In the genomic region with DNA sequence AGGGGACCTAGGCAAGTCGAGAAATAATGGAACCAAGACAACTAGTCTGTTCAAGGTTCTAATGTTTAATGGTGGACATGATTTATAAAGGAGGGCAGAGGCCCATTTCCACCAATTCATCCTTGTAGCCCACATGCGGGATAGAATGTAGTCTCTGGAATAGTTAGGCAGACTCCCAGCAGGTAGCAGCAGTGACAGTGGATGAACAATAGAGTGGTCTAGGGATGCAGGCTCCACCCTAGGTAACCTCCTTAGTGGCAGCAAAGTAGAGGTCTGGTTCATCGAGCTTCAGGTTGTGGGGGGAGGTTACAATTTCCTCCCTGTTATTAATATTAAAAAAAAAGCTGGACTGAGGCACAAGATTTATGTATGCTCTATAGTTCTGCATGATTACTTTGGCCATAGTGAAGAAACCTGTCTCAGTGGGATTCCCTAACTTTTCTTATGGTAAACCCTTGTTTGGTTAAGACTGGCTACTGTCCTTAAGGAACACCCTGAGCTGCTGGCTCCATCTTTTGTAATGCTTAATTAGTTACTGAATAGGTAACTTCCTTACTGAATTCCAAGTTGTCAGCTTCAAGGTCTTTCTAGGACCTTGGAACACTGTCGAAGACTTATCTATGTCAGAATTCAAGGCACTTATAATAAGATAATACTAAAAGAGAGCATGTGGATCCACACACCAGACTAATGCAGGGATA, we compare ENCODE assay signal across 24 mouse cellular contexts. TPM values are rescaled to one million over a fixed set of nuclear protein-coding genes. Genes with fewer than 3 reads are reported as not detected.
"Had no signal": no experiment of that assay in that cellular context is flagged by ENCODE, and none has a peak within 500 bp of the region (broad histone marks: within the 10 kb centered on the region; RNA-seq: fewer than 3 reads in every experiment).

No protein-coding gene starts in this region.

- H3K36me3 ChIP-seq: limb, embryonic 12.5 days; limb, embryonic 15.5 days; midbrain, embryonic 12.5 days; midbrain, embryonic 15.5 days; neural tube, embryonic 12.5 days; neural tube, embryonic 15.5 days had no signal

- H3K4me3 ChIP-seq: layer of hippocampus, adult 2 months; limb, embryonic 12.5 days; limb, embryonic 15.5 days; midbrain, embryonic 12.5 days; midbrain, embryonic 15.5 days; neural tube, embryonic 12.5 days; neural tube, embryonic 15.5 days had no signal

- H3K9ac ChIP-seq: limb, embryonic 12.5 days; limb, embryonic 15.5 days; liver, embryonic 14.5 days; liver, postnatal 0 days; lung, embryonic 14.5 days; midbrain, embryonic 12.5 days; midbrain, embryonic 15.5 days; neural tube, embryonic 12.5 days; neural tube, embryonic 15.5 days had no signal

- H3K4me1 ChIP-seq: limb, embryonic 12.5 days; limb, embryonic 15.5 days; midbrain, embryonic 12.5 days; midbrain, embryonic 15.5 days; neural tube, embryonic 12.5 days; neural tube, embryonic 15.5 days had no signal

- H3K9me3 ChIP-seq: limb, embryonic 12.5 days; limb, embryonic 15.5 days; midbrain, embryonic 12.5 days; midbrain, embryonic 15.5 days; neural tube, embryonic 12.5 days; neural tube, embryonic 15.5 days had no signal

- DNase-seq: left cerebral cortex, postnatal 4 days; liver, postnatal 0 days; lung, embryonic 14.5 days; right cerebral cortex, adult 18-20 months; right cerebral cortex, postnatal 14 days; right cerebral cortex, postnatal 4 days; thymus, adult 2 months; thymus, postnatal 14 days; thymus, postnatal 4 days had no signal

- H3K27ac ChIP-seq: layer of hippocampus, adult 2 months; limb, embryonic 12.5 days; limb, embryonic 15.5 days; liver, embryonic 14.5 days; macrophage; midbrain, embryonic 12.5 days; midbrain, embryonic 15.5 days; neural tube, embryonic 12.5 days; neural tube, embryonic 15.5 days; stomach, postnatal 0 days had no signal

- H3K27me3 ChIP-seq: limb, embryonic 12.5 days; limb, embryonic 15.5 days; midbrain, embryonic 12.5 days; midbrain, embryonic 15.5 days; neural tube, embryonic 12.5 days; neural tube, embryonic 15.5 days had no signal

RNA-seq across cellular contexts. Expression of a gene that starts 5.4 kb away (rescaled TPM):
- polyA plus RNA-seq: large intestine, adult 2 months; limb, embryonic 12.5 days; limb, embryonic 15.5 days; liver, embryonic 11.5 days; lung, embryonic 14.5 days; lung, postnatal 0 days; macrophage; midbrain, embryonic 12.5 days; midbrain, embryonic 15.5 days; neural tube, embryonic 12.5 days; neural tube, embryonic 15.5 days; stomach, embryonic 14.5 days had no signal

RNA-seq across cellular contexts. Expression of a gene that starts 39.9 kb away (rescaled TPM):
- polyA plus RNA-seq: large intestine, adult 2 months; limb, embryonic 12.5 days; limb, embryonic 15.5 days; liver, embryonic 11.5 days; liver, embryonic 14.5 days; lung, embryonic 14.5 days; macrophage; midbrain, embryonic 12.5 days; midbrain, embryonic 15.5 days; neural tube, embryonic 12.5 days; neural tube, embryonic 15.5 days; stomach, embryonic 14.5 days had no signal

RNA-seq across cellular contexts. Expression of a gene that starts 42.8 kb away (rescaled TPM):
- polyA plus RNA-seq: kidney, embryonic 14.5 days; large intestine, adult 2 months; limb, embryonic 12.5 days; limb, embryonic 15.5 days; liver, embryonic 11.5 days; liver, embryonic 14.5 days; lung, embryonic 14.5 days; lung, postnatal 0 days; macrophage; midbrain, embryonic 12.5 days; midbrain, embryonic 15.5 days; neural tube, embryonic 12.5 days; neural tube, embryonic 15.5 days; stomach, embryonic 14.5 days; thymus, adult 2 months had no signal
